Comparison of ENCODE assay signal across 10 mouse cellular contexts in genomic region chr16:89872011-89872942, GRCm38 (mm10).
DNase-seq lines count a peak whose midpoint lies in the region; ATAC-seq lines count a peak whose summit lies in the region.
"Had no signal": no experiment of that assay in that cellular context is flagged by ENCODE, and none has a peak within 500 bp of the region (broad histone marks: within the 10 kb centered on the region; RNA-seq: fewer than 3 reads in every experiment).

No protein-coding gene starts in this region.

- H3K4me2 ChIP-seq in forebrain, embryonic 14.5 days (ENCODE audit: low read length) = no peak overlapping the region
- H3K4me2 ChIP-seq in forebrain, embryonic 16.5 days (ENCODE audit: low read length) = no peak overlapping the region
- no peak overlapping the region for H3K4me2 ChIP-seq in lung, embryonic 15.5 days
- no peak overlapping the region for H3K4me2 ChIP-seq in embryonic facial prominence, embryonic 13.5 days
- H3K4me2 ChIP-seq: midbrain, embryonic 12.5 days had no signal

- H3K4me3 ChIP-seq in forebrain, embryonic 14.5 days (ENCODE audit: low read depth, low read length) = no peak overlapping the region
- H3K4me3 ChIP-seq in forebrain, embryonic 16.5 days (replicated peaks; ENCODE audit: low read length) = no peak overlapping the region
- H3K4me3 ChIP-seq in lung, embryonic 15.5 days = no peak overlapping the region
- no peak overlapping the region for H3K4me3 ChIP-seq in embryonic facial prominence, embryonic 13.5 days
- H3K4me3 ChIP-seq: midbrain, embryonic 12.5 days had no signal

- ATAC-seq in forebrain, embryonic 14.5 days = no peak
- ATAC-seq in forebrain, embryonic 16.5 days = no peak
- 0 out of 2 replicates have a peak, but pooled peaks have one; percentile 26 for ATAC-seq in lung, embryonic 15.5 days (ENCODE audit: borderline replicate concordance, extremely low read depth, low FRiP score, low TSS enrichment)
- ATAC-seq in embryonic facial prominence, embryonic 13.5 days (ENCODE audit: insufficient number of reproducible peaks, insufficient read depth, low FRiP score, low TSS enrichment, low read depth) = no peak
- ATAC-seq in megakaryocyte-erythroid progenitor cell, adult 5-6 weeks (replicated peaks; ENCODE audit: low FRiP score, low TSS enrichment, poor library complexity, severe bottlenecking) = peak; percentile 64

- 0 out of 2 replicates have a peak overlapping the region, but pooled peaks have one; percentile 36 for H3K27ac ChIP-seq in forebrain, embryonic 14.5 days (ENCODE audit: low read depth, low read length)
- H3K27ac ChIP-seq in forebrain, embryonic 16.5 days (ENCODE audit: low read length) = no peak overlapping the region; the same call in 1 of the 2 replicates
- H3K27ac ChIP-seq in lung, embryonic 15.5 days = no peak overlapping the region; the same call in 1 of the 2 replicates
- H3K27ac ChIP-seq in embryonic facial prominence, embryonic 13.5 days = no peak overlapping the region
- H3K27ac ChIP-seq: midbrain, embryonic 12.5 days had no signal

- 89% methylated on average over 20 of the region's 20 CpGs for WGBS in forebrain, embryonic 14.5 days
- WGBS in forebrain, embryonic 16.5 days = 86% methylated on average over 20 of the region's 20 CpGs
- WGBS in lung, embryonic 15.5 days = 72% methylated on average over 20 of the region's 20 CpGs
- 72% methylated on average over 20 of the region's 20 CpGs for WGBS in embryonic facial prominence, embryonic 13.5 days

- no peaks in the 10 kb centered on the region for H3K9me3 ChIP-seq in forebrain, embryonic 14.5 days (replicated peaks; ENCODE audit: control insufficient read depth, low read length)
- H3K9me3 ChIP-seq in forebrain, embryonic 16.5 days (ENCODE audit: control insufficient read depth, low read length) = peaks cover 3% of the 10 kb centered on the region; the same call in 1 of the 2 replicates
- no peaks in the 10 kb centered on the region for H3K9me3 ChIP-seq in lung, embryonic 15.5 days
- no peaks in the 10 kb centered on the region for H3K9me3 ChIP-seq in embryonic facial prominence, embryonic 13.5 days

- no peak for DNase-seq in forebrain, embryonic 14.5 days (ENCODE audit: low spot score)
- DNase-seq in lung, postnatal 14 days = no peak
- no peak for DNase-seq in layer of hippocampus, adult 8-10 months (ENCODE audit: low spot score in 2 of 2)
- no peak for DNase-seq in embryo, embryonic 9.5 days (ENCODE audit: extremely low spot score)
- DNase-seq: adrenal gland, postnatal 25 days had no signal

- H3K27me3 ChIP-seq in forebrain, embryonic 14.5 days (replicated peaks; ENCODE audit: control insufficient read depth, insufficient read depth, low read length) = no peaks in the 10 kb centered on the region
- H3K27me3 ChIP-seq in forebrain, embryonic 16.5 days (replicated peaks; ENCODE audit: control insufficient read depth, insufficient read depth, low read length) = no peaks in the 10 kb centered on the region
- no peaks in the 10 kb centered on the region for H3K27me3 ChIP-seq in lung, embryonic 15.5 days
- no peaks in the 10 kb centered on the region for H3K27me3 ChIP-seq in embryonic facial prominence, embryonic 13.5 days
- H3K27me3 ChIP-seq: midbrain, embryonic 12.5 days had no signal

- no peak overlapping the region; the same call in 1 of the 2 replicates for H3K9ac ChIP-seq in forebrain, embryonic 14.5 days (ENCODE audit: low read length)
- no peak overlapping the region for H3K9ac ChIP-seq in forebrain, embryonic 16.5 days (replicated peaks; ENCODE audit: low read depth, low read length)
- no peak overlapping the region for H3K9ac ChIP-seq in lung, embryonic 15.5 days
- H3K9ac ChIP-seq in embryonic facial prominence, embryonic 13.5 days = 0 out of 2 replicates have a peak overlapping the region, but pooled peaks have one; percentile 16
- H3K9ac ChIP-seq: midbrain, embryonic 12.5 days had no signal

- no peaks in the 10 kb centered on the region for H3K36me3 ChIP-seq in forebrain, embryonic 14.5 days (ENCODE audit: control insufficient read depth, insufficient read depth, low read length)
- H3K36me3 ChIP-seq in forebrain, embryonic 16.5 days (ENCODE audit: control insufficient read depth, insufficient read depth) = no peaks in the 10 kb centered on the region
- no peaks in the 10 kb centered on the region for H3K36me3 ChIP-seq in lung, embryonic 15.5 days
- peaks cover 31% of the 10 kb centered on the region for H3K36me3 ChIP-seq in embryonic facial prominence, embryonic 13.5 days

- no peaks in the 10 kb centered on the region; the same call in none of the 2 replicates for H3K4me1 ChIP-seq in forebrain, embryonic 14.5 days (ENCODE audit: control insufficient read depth, insufficient read depth, low read length)
- H3K4me1 ChIP-seq in forebrain, embryonic 16.5 days (replicated peaks; ENCODE audit: control insufficient read depth, insufficient read depth, low read length) = peaks cover 7% of the 10 kb centered on the region; the same call in 1 of the 2 replicates
- H3K4me1 ChIP-seq in lung, embryonic 15.5 days = peaks cover 7% of the 10 kb centered on the region; the same call in 1 of the 2 replicates
- H3K4me1 ChIP-seq in embryonic facial prominence, embryonic 13.5 days = peaks cover 35% of the 10 kb centered on the region

Comparison
In these comparisons a context has a peak if more than half of its experiments do, and no peak if none do; other contexts are left out.
1. ATAC-seq: peak in lung, embryonic 15.5 days (single experiment) and megakaryocyte-erythroid progenitor cell, adult 5-6 weeks (single experiment); none in forebrain, embryonic 14.5 days (single experiment), forebrain, embryonic 16.5 days (single experiment) and embryonic facial prominence, embryonic 13.5 days (single experiment).